Mouse (Mus musculus): ENCODE data around the gene Krt25. TPM values are rescaled to one million over a fixed set of nuclear protein-coding genes. Genes with fewer than 3 reads are reported as not detected.

Krt25 gene
- polyA plus RNA-seq, 1 experiment from 2014 or later, result not detected

- no peaks in the 10 kb centered on the region for H3K27me3 ChIP-seq
- H3K27ac ChIP-seq, result no peak overlapping the region
- ATAC-seq (ENCODE audit: insufficient number of reproducible peaks, low FRiP score, low TSS enrichment, low read depth), result no peak
- H3K4me2 ChIP-seq, result no peak overlapping the region
- peaks cover 7% of the 10 kb centered on the region for H3K4me1 ChIP-seq
- 72% methylated on average over 6 of the region's 6 CpGs for WGBS
- no peaks in the 10 kb centered on the region for H3K36me3 ChIP-seq
- no peak overlapping the region for H3K9ac ChIP-seq
- H3K4me3 ChIP-seq, result no peak overlapping the region
- no peaks in the 10 kb centered on the region for H3K9me3 ChIP-seq
These were observed 47.1 kb downstream of the Krt25 start for GRCm38 (mm10) chr11:99275624-99276023.

GRCm38 (mm10) chr11:99272721-99273120 lies 50.0 kb downstream of the Krt25 start:
- H3K9ac ChIP-seq, result no peak overlapping the region
- WGBS, result 78% methylated on average over 4 of the region's 4 CpGs
- ATAC-seq (ENCODE audit: insufficient number of reproducible peaks, low FRiP score, low TSS enrichment, low read depth), result no peak

GRCm38 (mm10) chr11:99269192-99269591 lies 53.6 kb downstream of the Krt25 start:
- no peaks in the 10 kb centered on the region for H3K27me3 ChIP-seq
- H3K9me3 ChIP-seq, result no peaks in the 10 kb centered on the region
- no peak for ATAC-seq (ENCODE audit: insufficient number of reproducible peaks, low FRiP score, low TSS enrichment, low read depth)
- H3K4me1 ChIP-seq, result peaks cover 6% of the 10 kb centered on the region; the same call in 1 of the 2 replicates
- H3K4me3 ChIP-seq, result no peak overlapping the region
- 53% methylated on average over 7 of the region's 7 CpGs for whole genome bisulfite sequencing
- H3K9ac ChIP-seq, result no peak overlapping the region
- no peak overlapping the region for H3K4me2 ChIP-seq
- H3K36me3 ChIP-seq, result no peaks in the 10 kb centered on the region
- no peak overlapping the region for H3K27ac ChIP-seq

More at GRCm38 (mm10) chr11:99272721-99273120, 50.0 kb downstream of the Krt25 start:
- Histone ChIP-seq H3K4me2 (no peak overlapping the region), H3K4me3 (no peak overlapping the region), H3K27ac (no peak overlapping the region), H3K27me3 (no peaks in the 10 kb centered on the region), H3K4me1 (peaks cover 12% of the 10 kb centered on the region), H3K9me3 (no peaks in the 10 kb centered on the region), H3K36me3 (no peaks in the 10 kb centered on the region)

GRCm38 (mm10) chr11:99265796-99266195 lies 57.0 kb downstream of the Krt25 start:
- Histone ChIP-seq H3K9me3 (no peaks in the 10 kb centered on the region), H3K4me3 (no peak overlapping the region), H3K27me3 (no peaks in the 10 kb centered on the region), H3K4me1 (peaks cover 6% of the 10 kb centered on the region; the same call in 1 of the 2 replicates), H3K9ac (no peak overlapping the region), H3K27ac (no peak overlapping the region), H3K36me3 (no peaks in the 10 kb centered on the region), H3K4me2 (no peak overlapping the region)
- WGBS, result 59% methylated on average over 9 of the region's 9 CpGs
- ATAC-seq (ENCODE audit: insufficient number of reproducible peaks, low FRiP score, low TSS enrichment, low read depth), result no peak

Other genes starting within 250 kb of the Krt25 start
- gene Tns4, start 233.6 kb downstream of the Krt25 start, polyA plus RNA-seq (2015; fragmentation: Nextera tagmentation; extraction: Ambion mirVana), result 1.9 and 2.1 TPM in 2 replicates
- 0.38 and 0.48 TPM in 2 replicates for gene Ccr7, start 167.9 kb downstream of the Krt25 start, polyA plus RNA-seq (2015; fragmentation: Nextera tagmentation; extraction: Ambion mirVana)
- 224 and 241 TPM in 2 replicates for gene Smarce1, start 91.9 kb downstream of the Krt25 start, polyA plus RNA-seq (2015; fragmentation: Nextera tagmentation; extraction: Ambion mirVana)
- gene Krt222, start 78.9 kb downstream of the Krt25 start, polyA plus RNA-seq (2015; fragmentation: Nextera tagmentation; extraction: Ambion mirVana), result 0.36 and 0.46 TPM in 2 replicates
- 0.23 and 0.25 TPM in 2 replicates for gene Krt24, start 37.7 kb downstream of the Krt25 start, polyA plus RNA-seq (2015; fragmentation: Nextera tagmentation; extraction: Ambion mirVana)
- not detected in 2 replicates for gene Krt26, start 15.0 kb upstream of the Krt25 start, polyA plus RNA-seq (2015; fragmentation: Nextera tagmentation; extraction: Ambion mirVana)
- not detected in 2 replicates for gene Krt27, start 28.2 kb upstream of the Krt25 start, polyA plus RNA-seq (2015; fragmentation: Nextera tagmentation; extraction: Ambion mirVana)
- 0.14 and 0.17 TPM in 2 replicates for gene Krt28, start 52.0 kb upstream of the Krt25 start, polyA plus RNA-seq (2015; fragmentation: Nextera tagmentation; extraction: Ambion mirVana)
- 625 and 642 TPM in 2 replicates for gene Krt10, start 66.4 kb upstream of the Krt25 start, polyA plus RNA-seq (2015; fragmentation: Nextera tagmentation; extraction: Ambion mirVana)
- 0.15 and 0.61 TPM in 2 replicates for gene Krt12, start 99.3 kb upstream of the Krt25 start, polyA plus RNA-seq (2015; fragmentation: Nextera tagmentation; extraction: Ambion mirVana)
- gene Krt20, start 115.2 kb upstream of the Krt25 start, polyA plus RNA-seq (2015; fragmentation: Nextera tagmentation; extraction: Ambion mirVana), result 0.20 and 0.32 TPM in 2 replicates
- 23.0 and 24.2 TPM in 2 replicates for gene Krt23, start 170.2 kb upstream of the Krt25 start, polyA plus RNA-seq (2015; fragmentation: Nextera tagmentation; extraction: Ambion mirVana)
- 0.15 TPM in 1 of 2 replicates, not detected in the other for gene Krt39, start 198.4 kb upstream of the Krt25 start, polyA plus RNA-seq (2015; fragmentation: Nextera tagmentation; extraction: Ambion mirVana)
- gene Krt40, start 220.2 kb upstream of the Krt25 start, polyA plus RNA-seq (2015; fragmentation: Nextera tagmentation; extraction: Ambion mirVana), result not detected in 2 replicates
- 4.0 and 5.6 TPM in 2 replicates for gene Krtap3-3, start 227.9 kb upstream of the Krt25 start, polyA plus RNA-seq (2015; fragmentation: Nextera tagmentation; extraction: Ambion mirVana)
- gene Krtap3-2, start 233.9 kb upstream of the Krt25 start, polyA plus RNA-seq (2015; fragmentation: Nextera tagmentation; extraction: Ambion mirVana), result 0.24 TPM in 1 of 2 replicates, not detected in the other
- not detected in 2 replicates for gene Gm11939, start 236.5 kb upstream of the Krt25 start, polyA plus RNA-seq (2015; fragmentation: Nextera tagmentation; extraction: Ambion mirVana)
- gene Krtap3-1, start 243.7 kb upstream of the Krt25 start, polyA plus RNA-seq (2015; fragmentation: Nextera tagmentation; extraction: Ambion mirVana), result 6.4 and 15.3 TPM in 2 replicates